Mouse (Mus musculus) embryonic stem cell, embryonic (primary cell): ENCODE results near the gene Haus6.
"Not testable (repeated sequence)": the region's sequence is repeated elsewhere in the genome, so short reads cannot be mapped to it uniquely, and the experiment has no call there.

Experiments used
- CTCF ChIA-PET, 4 experiments: fragments of 300-600 bp in 2 of 4; fragments of 350-600 bp in 2 of 4; sonication (Branson Sonifier 250); formaldehyde crosslinking; loops; one replicate each; lab custom pipeline; 2022; ENCODE audit warnings: inconsistent platforms in 2 of 4; lab: Charles Lee
- POLR2A ChIA-PET, 4 experiments: fragments of 300-600 bp in 2 of 4; fragments of 350-600 bp in 2 of 4; sonication (Branson Sonifier 250); formaldehyde crosslinking; loops; one replicate each; lab custom pipeline; 2022; ENCODE audit warnings: antibody characterized with exemption in 4 of 4, inconsistent platforms in 1 of 4; lab: Charles Lee

The Haus6 gene

GRCm38 (mm10) chr4:86611524-86612288 is at the start of gene Haus6:
Haus6 (minus strand) TSS chr4:86612055.
- CTCF ChIA-PET = interaction anchor here in 1 of 4 experiments (1.3 kb wide), 1 partner anchor 66 kb away, joined by 3 read pairs; no protein-coding TSS in a partner anchor
- POLR2A ChIA-PET = interaction anchor here (0.6 to 4.2 kb wide), 80 partner anchors 8 to 1329 kb away, joined by 3 to 68 read pairs (median 4); partner anchors contain the start of genes Rraga (in 3 of the 4), Dennd4c (in 2 of the 4), Plin2 (in 2 of the 4) and Rps6 (in 2 of the 4)

DNA sequence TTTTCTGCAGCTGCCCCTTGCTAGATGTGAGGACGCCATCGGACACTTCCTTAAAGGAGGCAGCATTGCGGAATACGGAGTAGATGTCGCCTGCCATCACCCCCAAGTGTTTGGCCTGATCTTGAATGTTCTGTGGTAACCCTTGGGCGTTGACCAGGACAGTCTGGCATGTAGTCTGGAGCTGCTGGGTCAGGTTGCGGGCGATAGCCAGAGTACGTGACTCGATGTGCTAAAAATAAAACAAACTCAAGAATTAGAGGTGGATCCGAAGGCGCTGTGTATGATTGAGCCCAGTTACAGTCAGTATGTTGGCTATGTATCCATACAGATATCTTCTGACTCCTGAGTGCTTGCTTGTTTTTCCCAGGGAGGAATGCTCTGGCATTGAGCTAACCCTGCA is 45.3 kb upstream of the Haus6 start:
- CTCF ChIA-PET = interaction anchor here in 2 of 4 experiments (0.8 kb wide), 2 partner anchors 30 kb away, joined by 3 to 4 read pairs; no protein-coding TSS in a partner anchor
- POLR2A ChIA-PET = interaction anchor here in 3 of 4 experiments (0.6 to 1.6 kb wide), 10 partner anchors 11 to 105 kb away, joined by 3 to 6 read pairs (median 3); partner anchors contain the start of gene Plin2 (in 2 of the 3)

GRCm38 (mm10) chr4:86656410-86656809 is 44.6 kb upstream of the Haus6 start:
- ChIA-PET POLR2A (interaction anchor here in 3 of 4 experiments (0.6 to 1.6 kb wide), 9 partner anchors 8 to 45 kb away, joined by 3 to 6 read pairs (median 3); partner anchors contain the start of gene Plin2 (in 2 of the 3)), CTCF (interaction anchor here in 1 of 4 experiments (0.8 kb wide), 1 partner anchor 29 kb away, joined by 4 read pairs; no protein-coding TSS in a partner anchor)

- POLR2A ChIA-PET = interaction anchor here in 1 of 4 experiments (0.5 to 0.8 kb wide), 2 partner anchors 17 to 74 kb away, joined by 3 read pairs; no protein-coding TSS in a partner anchor
- CTCF ChIA-PET = interaction anchor here in 2 of 4 experiments (0.6 to 1.0 kb wide), 2 partner anchors 27 to 44 kb away, joined by 3 read pairs; no protein-coding TSS in a partner anchor
These were observed 40.0 kb upstream of the Haus6 start for GRCm38 (mm10) chr4:86651686-86652384.

- POLR2A ChIA-PET = interaction anchor here in 1 of 4 experiments (0.6 kb wide), 1 partner anchor 299 kb away, joined by 3 read pairs; no protein-coding TSS in a partner anchor
- CTCF ChIA-PET = not testable (repeated sequence)
These were observed 36.5 kb upstream of the Haus6 start for GRCm38 (mm10) chr4:86648394-86648793.

DNA sequence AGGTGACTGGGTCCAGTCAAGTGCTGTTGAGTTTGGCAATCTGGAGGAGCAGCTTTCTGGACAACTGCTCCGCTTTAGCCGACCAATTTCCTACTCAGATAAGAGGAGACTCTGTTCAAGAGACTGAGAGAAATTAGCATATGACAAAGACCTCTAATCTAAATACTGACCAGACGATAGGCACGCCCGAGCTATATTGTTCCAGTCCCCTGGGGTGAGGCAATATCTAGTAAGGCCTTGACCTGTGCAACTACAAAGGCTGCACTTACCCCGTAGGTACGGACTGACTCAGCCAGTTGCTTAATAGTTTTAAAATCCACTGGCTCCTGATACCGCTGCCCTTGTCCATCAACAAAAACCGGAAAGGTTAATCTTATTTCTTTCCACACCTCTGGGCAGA is 25.7 kb upstream of the Haus6 start:
- CTCF ChIA-PET = not testable (repeated sequence)
- POLR2A ChIA-PET = interaction anchor here in 2 of 4 experiments (1.0 to 1.1 kb wide), 2 partner anchors 10 to 26 kb away, joined by 3 to 5 read pairs; partner anchors contain the start of gene Haus6 (in 1 of the 2)

GRCm38 (mm10) chr4:86634873-86635272 is 23.0 kb upstream of the Haus6 start:
- CTCF ChIA-PET = interaction anchor here in 1 of 4 experiments (0.6 kb wide), 1 partner anchor 14 kb away, joined by 3 read pairs; no protein-coding TSS in a partner anchor
- POLR2A ChIA-PET = interaction anchor here in 2 of 4 experiments (0.6 to 1.6 kb wide), 5 partner anchors 13 to 40 kb away, joined by 3 to 6 read pairs (median 4); partner anchors contain the start of genes Haus6 (in 1 of the 2) and Plin2 (in 1 of the 2)

DNA sequence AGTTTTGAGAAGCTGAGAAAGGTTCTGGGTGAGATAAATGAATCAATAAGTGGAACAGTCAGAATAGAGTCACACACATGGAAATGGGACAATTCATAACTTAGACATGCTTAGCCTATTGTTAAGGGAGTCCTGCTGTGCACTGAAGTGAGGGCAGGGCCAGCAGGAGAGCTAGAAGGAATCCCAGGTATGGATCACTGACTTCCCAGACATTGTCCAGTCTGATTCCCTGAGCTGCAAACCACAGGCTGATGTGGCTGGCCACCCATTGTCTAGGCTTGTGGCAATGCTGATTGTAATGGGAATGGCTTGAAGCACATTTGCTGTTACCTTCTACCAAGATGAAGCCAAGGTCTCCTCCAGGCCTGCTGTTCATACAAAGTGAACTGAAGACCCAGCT is 22.5 kb upstream of the Haus6 start:
- ChIA-PET CTCF (interaction anchor here in 1 of 4 experiments (0.6 kb wide), 1 partner anchor 13 kb away, joined by 3 read pairs; no protein-coding TSS in a partner anchor), POLR2A (interaction anchor here in 2 of 4 experiments (0.6 to 1.6 kb wide), 4 partner anchors 22 to 146 kb away, joined by 3 to 5 read pairs (median 4); partner anchors contain the start of genes Haus6 (in 1 of the 2) and Plin2 (in 1 of the 2))

DNA sequence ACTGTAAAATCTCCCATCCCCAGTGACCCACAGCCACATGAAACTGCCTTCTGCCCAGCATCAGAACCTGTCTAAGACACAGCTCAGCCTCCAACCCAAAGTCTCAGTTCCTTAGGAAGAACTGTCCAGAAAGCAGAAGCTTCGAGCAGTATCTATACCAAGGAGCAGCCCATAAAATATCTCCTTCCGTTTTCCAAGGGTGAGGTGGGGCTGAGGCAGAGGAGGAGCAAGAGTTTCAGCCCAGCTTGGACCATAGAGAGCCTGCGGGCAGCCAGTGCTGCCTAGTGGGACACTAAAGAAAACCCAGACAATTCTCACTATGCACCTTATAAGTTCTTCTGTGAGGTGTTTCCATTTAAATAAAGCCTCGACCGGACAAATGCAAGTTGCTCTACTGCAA is 20.7 kb upstream of the Haus6 start:
- ChIA-PET POLR2A (interaction anchor here in 2 of 4 experiments (0.8 to 1.9 kb wide), 5 partner anchors 21 to 225 kb away, joined by 3 to 10 read pairs (median 3); partner anchors contain the start of genes Haus6 (in 2 of the 2) and Rps6 (in 1 of the 2)), CTCF (interaction anchor here in 1 of 4 experiments (0.5 kb wide), 1 partner anchor 9 kb away, joined by 5 read pairs; no protein-coding TSS in a partner anchor)

DNA sequence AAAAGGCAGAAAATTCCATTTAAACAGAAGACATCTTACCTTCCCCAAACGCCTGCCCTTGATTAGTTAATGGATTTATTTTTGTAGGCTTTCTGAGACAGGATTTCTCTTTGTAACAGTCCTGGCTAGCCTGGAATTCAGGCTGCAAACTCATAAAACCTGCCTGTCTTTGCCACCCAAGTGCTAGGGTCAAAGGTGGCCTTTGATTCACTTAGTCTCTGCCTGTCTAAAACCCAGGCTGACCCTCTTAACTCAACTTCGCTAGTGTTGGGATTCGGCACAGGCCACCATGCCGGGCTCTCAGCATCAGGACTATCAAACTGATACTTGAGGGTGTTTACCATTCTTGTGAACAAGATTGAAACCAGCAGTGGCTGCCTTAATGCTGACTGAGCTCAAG is 20.0 kb upstream of the Haus6 start:
- ChIA-PET CTCF (no interaction called here), POLR2A (interaction anchor here in 1 of 4 experiments (1.1 to 1.5 kb wide), 2 partner anchors 20 to 79 kb away, joined by 3 to 4 read pairs; partner anchors contain the start of gene Haus6)

DNA sequence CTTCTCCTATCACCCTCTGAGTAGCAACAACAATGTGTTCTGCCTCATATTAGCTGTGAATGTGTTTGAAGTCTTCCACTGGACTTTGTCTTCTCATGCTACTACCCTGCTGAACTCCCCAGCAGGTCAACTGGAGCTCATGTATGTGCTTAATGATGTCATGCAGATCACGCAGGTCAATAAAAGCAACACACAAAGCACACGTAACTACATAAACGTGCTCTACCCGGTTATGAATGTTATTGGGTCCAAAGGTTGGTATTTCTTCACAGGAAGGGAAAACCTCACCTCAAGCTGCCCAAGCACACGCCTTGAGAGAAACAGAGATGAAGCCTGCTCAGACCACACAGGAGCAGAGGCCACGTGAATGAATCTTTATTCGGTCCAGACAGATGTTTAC is 14.6 kb upstream of the Haus6 start:
- ChIA-PET POLR2A (interaction anchor here in 2 of 4 experiments (0.7 to 1.5 kb wide), 4 partner anchors 14 to 30 kb away, joined by 3 to 6 read pairs (median 5); partner anchors contain the start of gene Haus6 (in 2 of the 2)), CTCF (interaction anchor here in 1 of 4 experiments (1.1 kb wide), 1 partner anchor 30 kb away, joined by 4 read pairs; no protein-coding TSS in a partner anchor)

GRCm38 (mm10) chr4:86625463-86625862 is 13.6 kb upstream of the Haus6 start:
- ChIA-PET POLR2A (interaction anchor here in 2 of 4 experiments (0.8 kb wide), 2 partner anchors 30 to 61 kb away, joined by 3 read pairs; no protein-coding TSS in a partner anchor), CTCF (interaction anchor here in 1 of 4 experiments (0.7 kb wide), 1 partner anchor 68 kb away, joined by 3 read pairs; no protein-coding TSS in a partner anchor)

GRCm38 (mm10) chr4:86622532-86622931 is 10.7 kb upstream of the Haus6 start:
- ChIA-PET POLR2A (interaction anchor here in 2 of 4 experiments (0.7 to 2.9 kb wide), 4 partner anchors 11 to 46 kb away, joined by 3 to 19 read pairs (median 6); partner anchors contain the start of gene Haus6 (in 2 of the 2)), CTCF (interaction anchor here (0.6 to 0.8 kb wide), 6 partner anchors 40 to 833 kb away, joined by 3 to 7 read pairs (median 4); no protein-coding TSS in a partner anchor)

DNA sequence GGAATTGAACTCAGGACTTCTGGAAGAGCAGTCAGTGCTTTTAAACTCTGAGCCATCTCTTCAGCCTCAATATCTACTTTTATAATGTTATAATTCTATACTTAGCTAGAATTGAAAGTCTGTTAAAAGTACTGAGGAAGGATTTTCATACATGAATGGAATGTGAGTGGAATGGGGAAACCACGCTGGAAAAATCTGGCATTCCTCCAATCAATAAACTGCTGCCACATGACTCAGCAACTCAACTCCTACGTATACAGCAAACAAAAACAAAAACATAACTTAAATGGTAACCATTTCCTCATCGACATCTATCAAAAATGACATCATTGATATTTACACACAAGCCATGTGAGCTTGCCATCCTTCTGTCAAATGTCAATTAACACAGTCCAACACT is 10.3 kb upstream of the Haus6 start:
- CTCF ChIA-PET = interaction anchor here (0.7 to 0.8 kb wide), 5 partner anchors 74 to 834 kb away, joined by 3 to 7 read pairs (median 4); no protein-coding TSS in a partner anchor
- POLR2A ChIA-PET = interaction anchor here in 2 of 4 experiments (0.6 to 2.9 kb wide), 6 partner anchors 10 to 45 kb away, joined by 3 to 19 read pairs (median 4); partner anchors contain the start of gene Haus6 (in 2 of the 2)

- POLR2A ChIA-PET = interaction anchor here in 2 of 4 experiments (1.6 to 2.9 kb wide), 2 partner anchors 9 kb away, joined by 7 to 19 read pairs; partner anchors contain the start of gene Haus6 (in 2 of the 2)
- CTCF ChIA-PET = interaction anchor here in 1 of 4 experiments (1.1 kb wide), 1 partner anchor 30 kb away, joined by 3 read pairs; no protein-coding TSS in a partner anchor
These were observed 8.7 kb upstream of the Haus6 start for GRCm38 (mm10) chr4:86620506-86620905.

GRCm38 (mm10) chr4:86612289-86612620 is 400 bp upstream of the Haus6 start:
- ChIA-PET CTCF (interaction anchor here in 1 of 4 experiments (1.3 kb wide), 1 partner anchor 67 kb away, joined by 3 read pairs; no protein-coding TSS in a partner anchor), POLR2A (interaction anchor here (0.6 to 4.2 kb wide), 74 partner anchors 9 to 1329 kb away, joined by 3 to 68 read pairs (median 5); partner anchors contain the start of genes Rraga (in 3 of the 4), Dennd4c (in 2 of the 4), Plin2 (in 2 of the 4) and Rps6 (in 2 of the 4))
